Mouse (Mus musculus) neural tube, embryonic 12.5 days (tissue): ENCODE measurements around the gene Tmem140. TPM values are rescaled to one million over a fixed set of nuclear protein-coding genes. Genes with fewer than 3 reads are reported as not detected.

Experiments used
- ATAC-seq: fragments of 200-750 bp; cut with Nextera tagmentation; 2 replicates; pipeline ENCODE4 v1.8.0; 2017; ENCODE audit warnings: low read depth, mild to moderate bottlenecking, moderate TSS enrichment, moderate library complexity; ENCODE audit not compliant: low FRiP score
- H3K27ac ChIP-seq: fragments of 300-500 bp; sonication (generic); 2 replicates; pipeline ENCODE4 v1.5.1; 2016
- H3K27me3 ChIP-seq: fragments of 300-500 bp; sonication (generic); replicated peaks from 2 replicates; pipeline ENCODE4 v1.6.1; 2016; ENCODE audit warnings: mild to moderate bottlenecking
- H3K36me3 ChIP-seq: fragments of 300-500 bp; sonication (generic); 2 replicates; pipeline ENCODE4 v1.6.1; 2016; ENCODE audit warnings: mild to moderate bottlenecking
- H3K4me1 ChIP-seq: fragments of 300-500 bp; sonication (generic); 2 replicates; pipeline ENCODE4 v1.6.1; 2016
- H3K4me2 ChIP-seq: fragments of 300-500 bp; sonication (generic); replicated peaks from 2 replicates; pipeline ENCODE4 v1.6.1; 2016; ENCODE audit warnings: mild to moderate bottlenecking
- H3K4me3 ChIP-seq: fragments of 300-500 bp; sonication (generic); 2 replicates; pipeline ENCODE4 v1.5.1; 2016
- H3K9ac ChIP-seq: fragments of 300-500 bp; sonication (generic); 2 replicates; pipeline ENCODE4 v1.6.1; 2016; ENCODE audit warnings: mild to moderate bottlenecking
- H3K9me3 ChIP-seq: fragments of 300-500 bp; sonication (generic); 2 replicates; pipeline ENCODE4 v1.6.1; 2016; ENCODE audit warnings: mild to moderate bottlenecking
- WGBS: fragments of 180-500 bp; shearing (Covaris S2); methylation state at CpG from one replicate; pipeline ENCODE4 v1.1.7; 2016; 5-methylcytosine and 5-hydroxymethylcytosine counted together
- polyA plus RNA-seq: library from polyadenylated mRNA; unstranded; fragments of >200 nt; fragmentation: Nextera tagmentation; extraction: Ambion mirVana; gene quantifications from 2 replicates; pipeline ENCODE4 v1.2.1, GENCODE M21; 2016

Tmem140 gene
- polyA plus RNA-seq, 1 experiment from 2014 or later = 1.3 TPM

DNA sequence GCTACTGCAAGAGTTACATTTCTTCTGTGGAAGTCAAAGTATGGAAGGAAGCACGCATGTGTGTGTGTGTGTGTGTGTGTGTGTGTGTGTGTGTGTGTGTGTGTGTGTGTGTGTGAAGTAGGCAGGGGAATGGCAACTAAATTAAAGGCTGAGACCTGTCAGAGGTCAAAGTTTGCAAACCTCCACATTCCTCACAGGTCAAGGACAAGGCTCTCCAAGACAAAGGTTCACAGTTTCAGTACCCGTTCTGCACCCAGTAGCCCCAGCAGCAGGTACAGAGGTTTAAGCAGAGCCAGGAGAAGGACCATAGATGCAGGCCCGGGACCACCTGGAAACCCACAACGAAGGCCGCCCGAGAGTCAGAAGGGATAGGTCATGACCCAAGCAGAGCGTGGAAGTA is 56.2 kb downstream of the Tmem140 start:
- WGBS = 83% methylated on average over 7 of the region's 7 CpGs
- Histone ChIP-seq H3K4me2 (no peak overlapping the region), H3K36me3 (no peaks in the 10 kb centered on the region), H3K9ac (no peak overlapping the region), H3K27ac (no peak overlapping the region), H3K4me3 (no peak overlapping the region), H3K27me3 (no peaks in the 10 kb centered on the region), H3K4me1 (no peaks in the 10 kb centered on the region), H3K9me3 (no peaks in the 10 kb centered on the region)
- no peak for ATAC-seq

DNA sequence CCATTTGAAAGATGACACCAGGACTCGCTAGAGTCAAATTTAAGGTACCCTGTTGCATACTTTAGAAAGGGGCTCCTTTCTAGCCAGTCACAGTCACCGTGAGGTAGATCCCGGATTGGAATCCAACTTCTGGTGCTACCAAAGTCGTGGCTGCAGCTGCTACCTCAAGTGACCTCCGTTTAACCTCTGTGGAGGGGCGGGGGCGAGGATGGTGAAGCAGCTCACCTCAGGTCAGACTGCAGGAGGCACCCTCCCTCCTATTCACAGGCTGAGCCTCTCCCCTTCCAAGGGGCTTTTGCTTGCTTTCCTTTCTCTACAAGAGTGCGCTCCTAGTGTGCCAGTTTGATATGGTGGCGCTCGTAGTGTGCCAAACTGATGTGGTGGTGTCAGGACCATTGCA is 57.0 kb downstream of the Tmem140 start, which contains the start of gene Stra8:
Gene Stra8 (plus strand): TSS at position 208 of the 400 bp plus-strand sequence.
- Histone ChIP-seq H3K4me2 (no peak within 1 kb of the TSS), H3K9ac (no peak within 1 kb of the TSS), H3K4me1 (no peaks in the 10 kb centered on the region), H3K4me3 (no peak within 1 kb of the TSS), H3K27ac (no peak within 1 kb of the TSS), H3K36me3 (no peaks in the 10 kb centered on the region), H3K27me3 (no peaks in the 10 kb centered on the region), H3K9me3 (no peaks in the 10 kb centered on the region)
- no peak for ATAC-seq
- 42% methylated on average over 10 of the region's 10 CpGs for WGBS

DNA sequence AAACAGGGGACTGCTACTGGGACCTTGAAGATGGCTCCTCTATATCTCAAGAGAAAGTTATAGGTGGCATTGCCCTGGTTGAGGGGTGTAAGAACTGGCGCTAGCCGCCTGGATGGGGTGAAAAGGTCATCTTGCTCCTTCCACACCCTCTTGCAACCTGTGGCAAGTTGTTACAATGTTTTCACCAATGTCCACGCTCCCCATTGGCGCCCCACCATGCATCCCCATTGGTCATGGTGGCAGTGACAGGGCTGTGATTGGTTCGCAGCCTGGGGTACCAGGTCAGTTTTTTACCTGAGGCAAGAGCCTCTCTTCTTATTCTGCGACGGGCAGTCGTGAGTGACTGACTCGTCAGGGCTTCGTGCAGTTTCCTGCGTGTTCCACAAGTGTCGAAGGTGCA is 57.7 kb downstream of the Tmem140 start:
- WGBS = 93% methylated on average over 12 of the region's 12 CpGs
- no peaks in the 10 kb centered on the region for H3K9me3 ChIP-seq
- H3K36me3 ChIP-seq = no peaks in the 10 kb centered on the region
- no peak overlapping the region for H3K4me2 ChIP-seq
- no peak overlapping the region for H3K4me3 ChIP-seq
- no peaks in the 10 kb centered on the region for H3K27me3 ChIP-seq
- no peak overlapping the region for H3K27ac ChIP-seq
- no peak overlapping the region for H3K9ac ChIP-seq
- no peak for ATAC-seq
- H3K4me1 ChIP-seq = no peaks in the 10 kb centered on the region

DNA sequence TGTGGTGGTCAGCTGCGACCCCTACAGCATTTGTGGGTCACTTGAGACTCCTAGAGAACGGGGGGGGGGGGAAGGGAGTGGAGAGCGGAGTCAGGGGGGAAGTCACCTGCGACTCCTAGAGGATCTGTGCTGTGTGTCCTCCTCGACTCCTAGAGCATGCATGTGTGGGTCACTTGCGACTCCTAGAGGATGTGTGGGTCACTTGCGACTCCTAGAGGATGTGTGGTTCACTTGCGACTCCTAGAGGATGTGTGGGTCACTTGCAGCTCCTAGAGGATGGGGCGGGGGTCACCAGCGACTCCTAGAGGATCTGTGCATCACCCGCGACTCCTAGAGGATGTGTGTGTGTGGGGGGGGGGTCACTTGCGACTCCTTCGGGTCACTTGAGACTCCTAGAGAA is 59.0 kb downstream of the Tmem140 start:
- ATAC-seq = no peak
- no peak overlapping the region for H3K27ac ChIP-seq
- H3K4me2 ChIP-seq = no peak overlapping the region
- H3K9me3 ChIP-seq = no peaks in the 10 kb centered on the region
- no peaks in the 10 kb centered on the region for H3K36me3 ChIP-seq
- H3K9ac ChIP-seq = no peak overlapping the region
- H3K4me1 ChIP-seq = no peaks in the 10 kb centered on the region
- WGBS = 66% methylated on average over 14 of the region's 14 CpGs
- H3K27me3 ChIP-seq = no peaks in the 10 kb centered on the region
- H3K4me3 ChIP-seq = no peak overlapping the region

Other genes with a start within 250 kb of the Tmem140 start
- 8.4 and 9.1 TPM in 2 replicates for gene Agbl3, start 82.7 kb upstream of the Tmem140 start, polyA plus RNA-seq
- gene Cyren, start 14.9 kb downstream of the Tmem140 start, polyA plus RNA-seq = 12.0 and 16.1 TPM in 2 replicates
- gene Wdr91, start 47.7 kb downstream of the Tmem140 start, polyA plus RNA-seq = 13.1 and 14.0 TPM in 2 replicates
- gene Stra8, start 57.0 kb downstream of the Tmem140 start, polyA plus RNA-seq = not detected in 2 replicates
- gene Slc23a4, start 125.3 kb downstream of the Tmem140 start, polyA plus RNA-seq = 0.55 and 0.67 TPM in 2 replicates